Mouse (Mus musculus): Measurements from ENCODE around the gene Trpv2.

The Trpv2 gene

DNA sequence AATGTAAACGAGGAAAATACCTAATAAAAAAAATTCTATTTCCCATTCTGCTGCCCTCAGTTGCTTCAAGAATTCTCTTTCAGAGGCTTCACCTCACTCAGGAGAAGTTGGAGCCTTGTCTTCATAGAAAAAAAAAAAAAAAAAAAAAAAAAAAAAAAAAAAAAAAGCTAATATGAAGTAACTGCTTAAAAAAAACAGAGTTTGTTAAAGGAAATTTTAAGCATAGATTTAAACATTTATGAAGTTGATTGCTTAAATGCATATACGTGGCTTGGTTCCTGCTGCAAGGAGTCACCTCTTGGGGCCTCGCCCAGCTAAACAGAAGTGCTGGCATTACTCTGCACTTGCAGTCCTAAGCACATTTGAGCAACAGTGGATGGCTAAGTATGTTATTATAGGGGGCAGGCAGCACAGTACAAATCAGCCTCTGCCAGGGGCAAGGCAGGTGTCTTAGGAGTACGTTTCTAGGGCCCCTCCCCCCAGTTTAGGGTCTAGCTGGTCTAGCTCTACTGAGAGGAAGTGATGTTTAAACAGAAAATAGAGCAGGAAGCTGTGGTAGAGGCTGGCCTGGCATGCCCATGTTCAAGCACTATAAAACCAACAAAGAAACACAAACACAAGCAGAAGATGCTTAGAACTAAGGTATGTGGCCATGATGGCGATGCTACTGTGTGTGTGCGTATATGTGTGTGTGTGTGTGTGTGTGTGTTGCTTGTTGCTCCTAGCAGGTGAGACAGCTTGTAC lies at the start of gene Trpv2:
Gene Trpv2, plus strand, starts transcription at position 528 of the 744 bp plus-strand sequence.
- DNase-seq (ENCODE audit: low read depth, low spot score) = peak; percentile 74

DNA sequence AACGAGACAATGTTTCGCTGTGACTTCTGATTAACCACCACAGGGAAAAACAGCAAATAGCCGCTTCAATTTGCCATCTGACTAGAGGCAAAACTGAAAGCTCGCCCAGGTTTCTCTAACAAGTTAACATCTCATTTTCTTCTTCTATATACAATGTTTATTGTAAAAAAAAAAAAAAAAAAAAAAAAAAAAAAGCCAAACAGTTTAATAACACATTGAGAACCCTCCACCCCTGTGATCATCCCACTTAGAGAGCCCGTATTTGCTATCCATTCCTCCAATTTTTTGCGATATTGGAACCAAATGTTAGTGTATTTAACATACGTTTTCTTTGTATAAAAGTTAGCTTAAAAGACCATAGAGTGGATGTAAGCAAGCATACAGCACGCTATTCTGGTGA lies 37.2 kb upstream of the Trpv2 start:
- no peak for DNase-seq (ENCODE audit: low read depth, low spot score)

DNA sequence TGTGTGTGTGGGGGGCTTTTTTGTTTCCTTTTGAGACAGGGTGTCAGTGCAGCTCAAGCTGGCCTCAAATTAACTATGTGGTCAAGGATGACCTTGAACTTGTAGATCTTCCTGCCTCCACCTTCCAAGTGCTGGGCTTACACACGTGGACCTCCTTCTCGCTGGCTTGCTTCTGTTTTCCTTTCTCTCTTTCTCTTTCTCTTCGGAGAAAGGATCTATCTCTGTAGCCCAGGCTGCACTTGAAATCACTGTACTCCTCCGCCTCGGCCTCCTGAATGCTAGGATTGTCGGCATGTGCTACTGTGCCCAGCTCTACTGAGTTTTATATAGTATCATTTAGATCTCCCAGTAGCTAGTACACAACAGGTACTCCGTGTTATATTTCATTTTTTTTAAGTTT lies 36.7 kb upstream of the Trpv2 start:
- DNase-seq (ENCODE audit: low read depth, low spot score) = no peak

- peak; percentile 58 for DNase-seq (ENCODE audit: low read depth, low spot score)
Observed at GRCm38 (mm10) chr11:62538321-62539088, 35.8 kb upstream of the Trpv2 start.

DNA sequence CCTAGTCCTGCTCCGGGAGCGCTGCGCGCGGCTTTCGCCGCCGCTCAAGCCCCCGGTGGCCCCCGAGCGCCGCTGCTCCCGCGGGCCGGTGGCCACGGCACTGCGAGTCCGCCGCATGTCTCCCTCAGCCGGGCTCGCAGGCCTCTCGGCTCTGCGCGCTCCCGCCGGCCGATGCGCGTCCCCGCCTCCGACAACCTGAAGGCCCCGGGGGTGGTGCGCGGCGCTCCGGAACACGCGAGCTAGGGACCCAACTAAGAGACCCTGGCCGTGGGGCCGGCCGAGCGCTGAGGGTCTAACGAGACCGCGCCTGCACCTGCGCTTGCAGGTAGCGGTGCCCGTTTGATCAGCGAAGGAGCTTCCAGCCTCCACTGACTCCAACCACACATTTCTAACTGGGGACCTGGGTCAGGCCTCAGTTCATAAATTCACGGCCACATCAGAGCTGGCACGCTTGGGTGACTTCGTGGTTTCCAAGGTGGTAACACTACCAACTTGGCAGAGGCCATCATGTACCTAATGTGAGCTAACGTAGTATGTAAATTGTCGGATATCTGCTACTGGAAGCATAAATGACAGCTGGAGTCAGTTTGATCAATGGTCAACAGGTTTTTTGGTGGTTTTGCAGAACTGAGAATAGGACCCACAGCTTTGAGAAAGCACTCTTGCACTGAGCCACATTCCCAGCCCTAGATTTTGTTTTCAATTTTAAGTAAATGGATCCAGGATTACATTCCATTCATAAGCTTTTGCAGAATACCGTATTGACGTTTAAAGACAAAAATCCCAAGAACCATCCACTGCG lies 35.0 kb upstream of the Trpv2 start, which contains the start of gene Cenpv:
Gene Cenpv, minus strand, starts transcription at position 173 of the 802 bp plus-strand sequence.
- DNase-seq (ENCODE audit: low read depth, low spot score) = peak; percentile 75

DNA sequence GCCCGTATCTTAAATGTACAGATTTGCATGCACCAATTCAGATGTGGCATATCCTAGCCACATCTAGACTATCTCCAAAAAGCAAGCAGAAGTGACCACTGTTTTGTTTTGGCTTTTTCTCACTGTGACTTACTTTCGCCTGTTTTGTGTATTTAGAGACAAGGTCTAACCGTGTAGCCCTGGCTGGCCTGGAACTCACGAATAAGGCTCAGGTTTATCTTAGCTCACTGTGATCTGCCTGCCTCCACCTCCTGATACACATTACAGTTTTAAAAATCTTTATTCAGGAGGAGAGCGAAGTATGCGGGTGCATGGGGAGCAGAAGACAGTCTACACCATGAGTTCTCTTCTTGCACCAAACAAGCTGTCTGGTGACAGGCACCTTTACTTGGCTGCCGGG lies 34.1 kb upstream of the Trpv2 start:
- DNase-seq (ENCODE audit: low read depth, low spot score) = no peak

GRCm38 (mm10) chr11:62540969-62541368 lies 33.3 kb upstream of the Trpv2 start:
- no peak for DNase-seq (ENCODE audit: low read depth, low spot score)

DNA sequence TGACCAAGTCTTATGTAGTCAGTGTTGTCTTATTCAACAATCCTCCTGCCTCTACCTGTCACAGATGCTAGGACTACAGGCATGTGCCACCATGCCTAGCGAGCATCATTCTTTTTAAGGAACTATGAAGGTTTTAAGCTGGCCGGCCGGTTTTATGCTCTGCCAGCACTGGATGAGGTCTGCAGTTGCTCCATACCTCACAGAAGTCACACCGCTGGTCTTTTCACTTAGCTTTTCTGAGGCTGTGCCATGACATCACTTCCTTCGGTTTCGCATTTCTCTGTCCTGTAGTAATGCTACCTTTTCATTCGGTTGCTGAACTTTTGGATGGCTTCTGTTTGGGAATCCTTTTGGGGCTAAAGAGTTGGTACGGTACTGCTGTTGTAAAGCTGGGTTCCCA lies 32.7 kb upstream of the Trpv2 start:
- no peak for DNase-seq (ENCODE audit: low read depth, low spot score)

DNA sequence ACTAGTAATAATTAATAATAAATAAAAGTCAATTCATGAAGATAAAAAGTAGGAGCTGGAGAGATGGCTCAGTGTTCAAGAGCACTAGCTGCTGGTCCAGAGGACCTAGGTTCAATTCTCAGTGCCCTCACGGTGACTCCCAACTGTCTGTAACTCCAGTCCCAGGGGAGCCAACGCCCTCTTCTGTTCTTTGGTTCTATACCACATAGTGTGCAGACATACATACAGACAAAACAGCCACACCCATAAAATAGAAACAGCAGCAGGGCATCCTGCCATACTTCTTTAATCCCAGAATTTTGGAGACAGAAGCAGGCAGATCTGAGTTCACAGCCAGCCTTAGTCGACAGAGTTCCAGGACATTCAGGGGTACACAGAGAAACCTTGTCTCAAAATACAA lies 30.3 kb upstream of the Trpv2 start:
- DNase-seq (ENCODE audit: low read depth, low spot score) = no peak

GRCm38 (mm10) chr11:62549782-62550181 lies 24.5 kb upstream of the Trpv2 start:
- DNase-seq (ENCODE audit: low read depth, low spot score) = peak; percentile 70

- peak; percentile 69 for DNase-seq (ENCODE audit: low read depth, low spot score)
Observed at GRCm38 (mm10) chr11:62550227-62550685, 24.0 kb upstream of the Trpv2 start.

- DNase-seq (ENCODE audit: low read depth, low spot score) = peak; percentile 100
Observed at GRCm38 (mm10) chr11:62550727-62551225, 23.5 kb upstream of the Trpv2 start, which contains the start of gene Ubb. TSS of gene Ubb (plus strand) at chr11:62551171.

GRCm38 (mm10) chr11:62551226-62552119 lies 22.8 kb upstream of the Trpv2 start:
- DNase-seq (ENCODE audit: low read depth, low spot score) = peak; percentile 93

GRCm38 (mm10) chr11:62553186-62553585 lies 21.1 kb upstream of the Trpv2 start:
- peak; percentile 36 for DNase-seq (ENCODE audit: low read depth, low spot score)

GRCm38 (mm10) chr11:62553633-62554032 lies 20.7 kb upstream of the Trpv2 start:
- DNase-seq (ENCODE audit: low read depth, low spot score) = no peak

DNA sequence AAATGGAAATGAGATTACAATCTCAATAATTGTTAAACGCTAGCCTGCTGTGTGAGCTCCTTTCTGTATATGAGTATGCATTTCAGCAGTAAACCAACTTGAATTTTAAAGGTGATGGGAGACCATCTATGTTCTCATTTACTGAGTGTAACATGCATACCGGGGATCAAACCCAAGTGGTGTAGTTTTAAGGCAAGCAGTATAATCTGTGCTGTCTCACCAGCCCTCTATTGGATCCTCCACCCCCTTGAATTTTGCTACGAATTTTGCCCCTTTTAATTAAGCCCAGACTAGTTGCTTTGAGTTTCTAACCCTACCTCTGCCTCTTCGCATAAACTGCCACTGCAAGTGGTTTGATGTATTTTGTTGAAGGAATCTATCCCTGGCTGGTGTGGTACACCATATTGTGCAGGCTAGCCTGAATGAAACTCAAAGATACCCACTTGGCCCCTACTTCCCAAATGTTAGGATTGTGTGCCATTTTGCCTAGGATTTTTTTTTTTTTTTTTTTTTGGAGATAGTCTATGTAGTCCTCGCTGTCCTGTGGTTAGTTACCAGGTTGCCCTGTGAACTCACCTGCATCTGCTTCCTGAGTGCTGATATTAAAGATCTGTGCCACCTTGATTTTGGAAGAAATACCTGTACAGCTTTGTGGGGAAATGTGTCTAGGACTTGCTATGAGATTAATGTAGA lies 20.0 kb upstream of the Trpv2 start:
- peak; percentile 22 for DNase-seq (ENCODE audit: low read depth, low spot score)

- DNase-seq (ENCODE audit: low read depth, low spot score) = no peak
Observed at GRCm38 (mm10) chr11:62554934-62555517, 19.3 kb upstream of the Trpv2 start.

DNA sequence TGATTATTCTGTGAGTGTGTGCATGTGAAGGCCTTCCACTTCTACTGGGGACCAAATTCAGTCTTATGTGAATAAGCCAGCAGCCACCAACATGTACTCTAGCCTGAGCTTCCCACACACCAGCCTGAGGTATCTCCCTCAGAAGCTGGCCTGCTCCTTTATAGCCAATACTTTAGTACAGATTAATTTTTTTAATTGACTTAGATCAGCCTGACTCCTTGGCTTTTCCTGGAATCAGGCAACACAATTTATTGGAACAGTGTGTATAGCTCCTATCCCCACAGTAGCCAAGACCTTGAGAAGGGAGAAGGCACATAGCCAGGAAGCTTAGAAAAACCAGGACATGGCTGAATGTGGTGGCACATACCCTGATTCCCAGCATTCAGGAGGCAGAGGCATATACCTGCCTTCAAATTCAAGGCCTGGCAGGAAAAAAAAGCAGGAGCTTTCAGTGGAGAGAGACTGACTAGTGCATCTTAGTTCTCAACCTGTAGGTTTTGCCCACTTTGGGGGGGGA lies 18.3 kb upstream of the Trpv2 start:
- DNase-seq (ENCODE audit: low read depth, low spot score) = no peak

DNA sequence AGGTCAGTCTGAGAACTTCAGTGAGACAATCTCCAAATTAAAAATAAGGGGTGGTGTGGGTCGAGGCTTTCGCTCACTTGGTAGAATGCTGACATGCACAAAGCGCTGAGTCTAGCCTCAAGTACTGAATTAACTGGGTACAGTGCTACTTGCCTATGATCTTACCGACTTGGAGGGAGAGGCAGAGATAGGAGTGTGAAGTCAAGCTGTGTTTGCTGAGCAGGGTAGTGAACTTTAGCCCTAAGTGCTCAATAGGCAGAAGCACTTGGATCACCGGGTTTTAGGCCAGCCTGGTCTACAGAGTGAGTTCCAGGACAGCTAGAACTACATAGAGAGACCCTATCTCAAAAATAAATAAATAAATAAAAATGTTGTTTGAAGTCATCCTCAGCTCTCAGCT lies 17.1 kb upstream of the Trpv2 start:
- DNase-seq (ENCODE audit: low read depth, low spot score) = no peak
